Mouse (Mus musculus): ENCODE results near the gene Msantd1.

Gene Msantd1

DNA sequence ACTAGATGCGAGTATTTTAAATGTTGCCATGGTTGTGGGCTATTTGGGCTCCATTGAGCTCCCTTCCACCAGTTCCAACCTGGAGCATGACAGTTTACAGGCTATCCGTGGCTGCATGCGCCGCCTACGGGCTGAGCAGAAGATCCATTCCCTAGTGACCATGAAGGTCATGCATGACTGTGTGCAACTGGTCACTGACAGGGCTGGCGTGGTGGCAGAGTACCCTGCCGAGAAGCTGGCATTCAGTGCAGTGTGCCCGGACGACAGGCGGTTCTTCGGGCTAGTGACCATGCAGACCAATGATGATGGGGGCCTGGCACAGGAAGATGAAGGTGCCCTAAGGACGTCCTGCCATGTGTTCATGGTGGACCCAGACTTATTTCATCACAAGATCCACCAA is 57.7 kb downstream of the Msantd1 start:
- no peak for DNase-seq (ENCODE audit: extremely low read depth, low read depth, low spot score)

- DNase-seq (ENCODE audit: extremely low read depth, low read depth, low spot score): no peak
Measured at GRCm38 (mm10) chr5:34968386-34968785, 60.6 kb downstream of the Msantd1 start.

- DNase-seq (ENCODE audit: extremely low read depth, low read depth, low spot score): no peak
Measured at GRCm38 (mm10) chr5:34972471-34972870, 64.7 kb downstream of the Msantd1 start.

Data from fat pad, adult 2 months (tissue).